ENCODE assay signal across 21 mouse cellular contexts in genomic region chr9:112226511-112226910, GRCm38 (mm10). TPM values are rescaled to one million over a fixed set of nuclear protein-coding genes. Genes with fewer than 3 reads are reported as not detected.
A peak's percentile ranks its signal among the peaks of the same experiment; 100 is the strongest.
DNase-seq lines count a peak whose midpoint lies in the region; ATAC-seq and TF ChIP-seq lines count a peak whose summit lies in the region.
"Had no signal": no experiment of that assay in that cellular context is flagged by ENCODE, and none has a peak within 500 bp of the region (broad histone marks: within the 10 kb centered on the region; RNA-seq: fewer than 3 reads in every experiment).

No protein-coding gene starts in this region.

- no peak for TF ChIP-seq CTCF in forebrain, postnatal 0 days (IDR thresholded peaks at IDR 0.05; ENCODE audit: low read depth)

- H3K9me3 ChIP-seq in forebrain, postnatal 0 days (ENCODE audit: low read length), result no peaks in the 10 kb centered on the region
- no peaks in the 10 kb centered on the region for H3K9me3 ChIP-seq in forebrain, embryonic 12.5 days
- H3K9me3 ChIP-seq: forebrain, embryonic 13.5 days; heart, embryonic 13.5 days; hindbrain, embryonic 12.5 days; intestine, embryonic 15.5 days; limb, embryonic 15.5 days; midbrain, embryonic 12.5 days had no signal

- ATAC-seq in forebrain, postnatal 0 days, result no peak
- ATAC-seq in forebrain, embryonic 12.5 days (ENCODE audit: low FRiP score), result no peak
- ATAC-seq: forebrain, embryonic 13.5 days; intestine, embryonic 15.5 days had no signal

- 0 out of 2 replicates have a peak overlapping the region, but pooled peaks have one; percentile 14 for H3K9ac ChIP-seq in forebrain, postnatal 0 days
- no peak overlapping the region for H3K9ac ChIP-seq in forebrain, embryonic 12.5 days
- H3K9ac ChIP-seq: forebrain, embryonic 13.5 days; heart, embryonic 13.5 days; hindbrain, embryonic 12.5 days; intestine, embryonic 15.5 days; limb, embryonic 15.5 days; midbrain, embryonic 12.5 days had no signal

- H3K4me1 ChIP-seq in forebrain, postnatal 0 days (ENCODE audit: insufficient read depth), result no peaks in the 10 kb centered on the region
- H3K4me1 ChIP-seq in forebrain, embryonic 12.5 days, result no peaks in the 10 kb centered on the region
- H3K4me1 ChIP-seq: forebrain, embryonic 13.5 days; hindbrain, embryonic 12.5 days; intestine, embryonic 15.5 days; limb, embryonic 15.5 days; midbrain, embryonic 12.5 days had no signal

- H3K36me3 ChIP-seq in forebrain, postnatal 0 days (ENCODE audit: insufficient read depth), result peaks cover 14% of the 10 kb centered on the region
- no peaks in the 10 kb centered on the region for H3K36me3 ChIP-seq in forebrain, embryonic 12.5 days (replicated peaks)
- H3K36me3 ChIP-seq: heart, embryonic 13.5 days; hindbrain, embryonic 12.5 days; intestine, embryonic 15.5 days; limb, embryonic 15.5 days; midbrain, embryonic 12.5 days had no signal

- H3K27ac ChIP-seq in forebrain, postnatal 0 days (ENCODE audit: low read depth, low read length), result no peak overlapping the region
- no peak overlapping the region for H3K27ac ChIP-seq in forebrain, embryonic 12.5 days
- H3K27ac ChIP-seq: forebrain, embryonic 13.5 days; hindbrain, embryonic 12.5 days; intestine, embryonic 15.5 days; limb, embryonic 15.5 days; midbrain, embryonic 12.5 days had no signal

- no peak for DNase-seq in forebrain, postnatal 0 days
- DNase-seq in 416B (ENCODE audit: low read depth), result peak; percentile 75
- peak; percentile 6 for DNase-seq in T-cell, adult 2 months (ENCODE audit: low spot score)
- peak; percentile 53 for DNase-seq in naive thymus-derived CD4-positive, alpha-beta T cell, adult 2 months (ENCODE audit: low read depth)
- no peak for DNase-seq in right cerebral cortex, adult 2 months (ENCODE audit: low spot score in 2 of 2)
- no peak for DNase-seq in right cerebral cortex, postnatal 14 days
- DNase-seq in urinary bladder, postnatal 25 days (ENCODE audit: low spot score), result no peak
- DNase-seq: B cell, adult 2 months; lung, postnatal 36 days; retina, postnatal 1 day had no signal

- H3K4me2 ChIP-seq in forebrain, postnatal 0 days (ENCODE audit: low read depth), result peak overlapping the region; percentile 43
- no peak overlapping the region for H3K4me2 ChIP-seq in forebrain, embryonic 12.5 days
- H3K4me2 ChIP-seq: forebrain, embryonic 13.5 days; hindbrain, embryonic 12.5 days; intestine, embryonic 15.5 days; limb, embryonic 15.5 days; midbrain, embryonic 12.5 days had no signal

- no peaks in the 10 kb centered on the region for H3K27me3 ChIP-seq in forebrain, postnatal 0 days (ENCODE audit: insufficient read depth, low read length)
- peaks cover 2% of the 10 kb centered on the region; the same call in 1 of the 2 replicates for H3K27me3 ChIP-seq in forebrain, embryonic 12.5 days
- H3K27me3 ChIP-seq: hindbrain, embryonic 12.5 days; limb, embryonic 15.5 days; midbrain, embryonic 12.5 days had no signal

- 58% methylated on average over 1 of the region's 1 CpGs for WGBS in forebrain, postnatal 0 days
- WGBS in forebrain, embryonic 12.5 days, result 69% methylated on average over 1 of the region's 1 CpGs

- no peak overlapping the region for H3K4me3 ChIP-seq in forebrain, postnatal 0 days (ENCODE audit: low read depth, low read length)
- no peak overlapping the region for H3K4me3 ChIP-seq in forebrain, embryonic 12.5 days (replicated peaks)
- H3K4me3 ChIP-seq: forebrain, embryonic 13.5 days; heart, embryonic 13.5 days; hindbrain, embryonic 12.5 days; intestine, embryonic 15.5 days; limb, embryonic 15.5 days; midbrain, embryonic 12.5 days; myocyte had no signal

RNA-seq across cellular contexts. Expression of gene Arpp21, which starts 9.2 kb away (rescaled TPM):
- total RNA-seq in forebrain, postnatal 0 days (2014; rRNA removed), result 151 and 230 TPM in 2 replicates
- polyA plus RNA-seq in forebrain, postnatal 0 days (2015; fragmentation: Nextera tagmentation; extraction: Ambion mirVana), result 118 and 122 TPM in 2 replicates
- 8.3 and 10.4 TPM in 2 replicates for polyA plus RNA-seq in forebrain, embryonic 12.5 days (2016; fragmentation: Nextera tagmentation; extraction: Ambion mirVana)
- total RNA-seq: adrenal gland, adult 18-20 months had no signal
- polyA plus RNA-seq: gonadal fat pad, adult 2 months; urinary bladder, adult 2 months had no signal

Comparison
In these comparisons a context has a peak if more than half of its experiments do, and no peak if none do; other contexts are left out.
1. RNA of gene Arpp21, which starts 9.2 kb away (polyA plus RNA-seq): 118 to 122 TPM in forebrain, postnatal 0 days; 8.3 to 10.4 TPM in forebrain, embryonic 12.5 days; every median in the first group is over 10 times any median in the second.
2. DNase-seq: peak in 416B (single experiment), T-cell, adult 2 months (single experiment) and naive thymus-derived CD4-positive, alpha-beta T cell, adult 2 months (single experiment); none in forebrain, postnatal 0 days (single experiment), right cerebral cortex, adult 2 months (0 of 2), right cerebral cortex, postnatal 14 days (single experiment) and urinary bladder, postnatal 25 days (single experiment).